Mouse (Mus musculus) CH12.LX (cell line): ENCODE data around the gene Keg1. TPM values are rescaled to one million over a fixed set of nuclear protein-coding genes. Genes with fewer than 3 reads are reported as not detected.
"Not testable (repeated sequence)": the region's sequence is repeated elsewhere in the genome, so short reads cannot be mapped to it uniquely, and the experiment has no call there.

Experiments
- DNase-seq: peaks from one replicate; pipeline ENCODE4 v3.0.0-alpha.2; 2013; ENCODE audit errors: extremely low read depth
- H3K27ac ChIP-seq: 2 replicates; pipeline ENCODE4 v1.5.1; 2012; ENCODE audit warnings: low read depth, mild to moderate bottlenecking, control low read depth, moderate library complexity; ENCODE audit not compliant: insufficient read depth
- H3K27me3 ChIP-seq: replicated peaks from 2 replicates; pipeline ENCODE3; 2012; ENCODE audit warnings: inconsistent platforms
- H3K36me3 ChIP-seq, 2 experiments: replicated peaks in 1 of 2; 2 replicates each; pipeline versions ENCODE3 to v1.6.1; 2012; ENCODE audit warnings: inconsistent platforms in 1 of 2, low read length in 1 of 2, mild to moderate bottlenecking in 1 of 2, mixed read lengths in 1 of 2, moderate library complexity in 1 of 2; ENCODE audit not compliant: control insufficient read depth in 1 of 2, insufficient read depth in 1 of 2
- H3K4me1 ChIP-seq, 2 experiments: 2 replicates each; pipeline ENCODE4 v1.6.1; 2012; ENCODE audit warnings: inconsistent platforms in 1 of 2, moderate library complexity in 1 of 2; ENCODE audit not compliant: insufficient read depth in 2 of 2, control insufficient read depth in 1 of 2
- H3K4me2 ChIP-seq: 2 replicates; pipeline ENCODE4 v1.6.1; 2012; ENCODE audit warnings: low read depth, mild to moderate bottlenecking, control low read depth; ENCODE audit not compliant: poor library complexity, insufficient read depth, severe bottlenecking
- H3K4me3 ChIP-seq, 3 experiments: fragments of 150-350 bp in 1 of 3; sonication (generic) in 1 of 3; replicated peaks in 1 of 3; 2 replicates each; pipeline versions ENCODE3 to v1.5.1; 2011 to 2012; ENCODE audit warnings: low read depth in 2 of 3, low read length in 2 of 3, mild to moderate bottlenecking in 2 of 3, moderate library complexity in 2 of 3, control low read depth in 1 of 3, improper control_type of control experiment in 1 of 3, inconsistent platforms in 1 of 3, mixed read lengths in 1 of 3; ENCODE audit not compliant: poor library complexity in 1 of 3
- H3K79me2 ChIP-seq: replicated peaks from 2 replicates; pipeline ENCODE4 v1.6.1; 2012; ENCODE audit warnings: mild to moderate bottlenecking, moderate library complexity; ENCODE audit not compliant: control insufficient read depth, poor library complexity, insufficient read depth, severe bottlenecking; ENCODE audit errors: extremely low read depth
- H3K9ac ChIP-seq: 2 replicates; pipeline ENCODE4 v1.6.1; 2012; ENCODE audit warnings: low read depth, mild to moderate bottlenecking, control low read depth, moderate library complexity; ENCODE audit not compliant: insufficient read depth
- H3K9me3 ChIP-seq: replicated peaks from 2 replicates; pipeline ENCODE3; 2012; ENCODE audit warnings: low read length, inconsistent platforms, mixed read lengths
- BHLHE40 ChIP-seq: IDR thresholded peaks from 2 replicates; pipeline ENCODE4 v1.6.1; 2011; ENCODE audit warnings: mild to moderate bottlenecking, low read depth, low read length, improper control_type of control experiment
- CHD2 ChIP-seq: IDR thresholded peaks from 2 replicates; pipeline ENCODE4 v1.6.1; 2011; ENCODE audit warnings: low read length, improper control_type of control experiment
- CTCF ChIP-seq, 2 experiments: IDR thresholded peaks in 1 of 2; conservative IDR thresholded peaks in 1 of 2; 2 replicates each; pipeline ENCODE4 v1.5.1; 2011 to 2012; ENCODE audit warnings: low read depth in 2 of 2, low read length in 2 of 2, improper control_type of control experiment in 1 of 2, inconsistent platforms in 1 of 2, mild to moderate bottlenecking in 1 of 2, moderate library complexity in 1 of 2
- E2F4 ChIP-seq: IDR thresholded peaks from 2 replicates; pipeline ENCODE4 v1.6.1; 2011; ENCODE audit warnings: low read depth, low read length, improper control_type of control experiment; ENCODE audit not compliant: insufficient replicate concordance
- ETS1 ChIP-seq: conservative IDR thresholded peaks from 2 replicates; pipeline ENCODE4 v1.6.1; 2012; ENCODE audit warnings: low read depth, mild to moderate bottlenecking, inconsistent platforms, low read length, improper control_type of control experiment, moderate library complexity
- GABPA ChIP-seq: IDR thresholded peaks from 2 replicates; pipeline ENCODE4 v1.6.1; 2012; ENCODE audit warnings: low read depth, low read length, improper control_type of control experiment, inconsistent platforms; ENCODE audit not compliant: insufficient replicate concordance
- MAFK ChIP-seq: IDR thresholded peaks from 2 replicates; pipeline ENCODE4 v1.6.1; 2011; ENCODE audit warnings: low read length, improper control_type of control experiment; ENCODE audit not compliant: insufficient replicate concordance
- MAZ ChIP-seq: IDR thresholded peaks from 2 replicates; pipeline ENCODE4 v1.6.1; 2012; ENCODE audit warnings: low read depth, mild to moderate bottlenecking, inconsistent platforms, low read length, improper control_type of control experiment, moderate library complexity
- MYC ChIP-seq: IDR thresholded peaks from 2 replicates; pipeline ENCODE4 v1.6.1; 2011; ENCODE audit warnings: low read depth, mild to moderate bottlenecking, improper control_type of control experiment, low read length
- NELFE ChIP-seq: IDR thresholded peaks from 2 replicates; pipeline ENCODE4 v1.6.1; 2011; ENCODE audit warnings: low read depth, low read length, improper control_type of control experiment
- RAD21 ChIP-seq: IDR thresholded peaks from 2 replicates; pipeline ENCODE4 v1.6.1; 2011; ENCODE audit warnings: low read depth, mild to moderate bottlenecking, low read length, improper control_type of control experiment, moderate library complexity
- RCOR1 ChIP-seq: conservative IDR thresholded peaks from 2 replicates; pipeline ENCODE4 v1.6.1; 2012; ENCODE audit warnings: low read depth, mild to moderate bottlenecking, inconsistent platforms, low read length, improper control_type of control experiment
- SIN3A ChIP-seq: IDR thresholded peaks from 2 replicates; pipeline ENCODE4 v1.6.1; 2012; ENCODE audit warnings: low read length, improper control_type of control experiment, inconsistent platforms
- TCF12 ChIP-seq: IDR thresholded peaks from 2 replicates; pipeline ENCODE4 v1.6.1; 2014; ENCODE audit warnings: low read depth, mild to moderate bottlenecking, inconsistent platforms, low read length, improper control_type of control experiment
- ZMIZ1 ChIP-seq: IDR thresholded peaks from 2 replicates; pipeline ENCODE4 v1.6.1; 2012; ENCODE audit warnings: low read depth, mild to moderate bottlenecking, inconsistent platforms, low read length, improper control_type of control experiment
- ZNF384 ChIP-seq: IDR thresholded peaks from 2 replicates; pipeline ENCODE4 v1.6.1; 2012; ENCODE audit warnings: low read depth, low read length, improper control_type of control experiment, inconsistent platforms
- dilution Hi-C: fragments of 300-500 bp; cut with MboI; formaldehyde crosslinking; loops from 2 replicates; pipeline ENCODE4 v1.14.3; 2020; ENCODE audit warnings: low sequenced_read_pairs; ENCODE audit not compliant: extremely low pct_unique_long_range_greater_than_20kb, extremely low pct_ligation_motif_present
- in situ Hi-C: fragments of 300-500 bp; cut with MboI; formaldehyde crosslinking; loops from 3 replicates; pipeline ENCODE4 v1.14.3; 2019; ENCODE audit warnings: low sequenced_read_pairs, low pct_ligation_motif_present, low pct_unique_long_range_greater_than_20kb, mixed read lengths
- polyA plus RNA-seq: library from polyadenylated mRNA; unstranded; fragments of >175 nt; gene quantifications from 2 replicates; pipeline ENCODE4 v1.2.1, GENCODE M21; 2012; ENCODE audit warnings: low read depth; ENCODE audit not compliant: insufficient read length
- total RNA-seq, 2 experiments: library from RNA; depleted of rRNA; stranded (reverse); fragments of 300-350 nt in 1 of 2; fragments of >200 nt in 1 of 2; gene quantifications; 2 replicates each; pipeline ENCODE4 v1.2.3; 2012 to 2014

Gene Keg1
- total and polyA plus RNA-seq, 3 experiments, result not detected

GRCm38 (mm10) chr19:12719189-12719588 lies 23.6 kb downstream of the Keg1 start:
- TF ChIP-seq RAD21, result no peak
- TF ChIP-seq MYC, result no peak
- no peak for TF ChIP-seq ZMIZ1
- no peak for TF ChIP-seq MAZ
- no peak for TF ChIP-seq BHLHE40
- TF ChIP-seq ZNF384, result no peak
- TF ChIP-seq MAFK, result no peak
- no peak for TF ChIP-seq ETS1
- no peak for TF ChIP-seq SIN3A
- TF ChIP-seq CHD2, result no peak
- no peak for TF ChIP-seq GABPA
- TF ChIP-seq RCOR1, result no peak
- Histone ChIP-seq H3K9me3 (no peaks in the 10 kb centered on the region), H3K4me1 (no peaks in the 10 kb centered on the region), H3K36me3 (no peaks in the 10 kb centered on the region), H3K4me2 (no peak overlapping the region), H3K4me3 (no peak overlapping the region), H3K27ac (no peak overlapping the region), H3K9ac (no peak overlapping the region), H3K79me2 (no peaks in the 10 kb centered on the region), H3K27me3 (no peaks in the 10 kb centered on the region)
- DNase-seq, result no peak
- dilution Hi-C loops (no loop called here), in situ Hi-C loops (no loop called here)

- TF ChIP-seq ZNF384, result no peak
- TF ChIP-seq TCF12, result no peak
- no peak for TF ChIP-seq E2F4
- no peak for TF ChIP-seq CTCF (conservative IDR thresholded peaks at IDR 0.05 in 1 of 2, IDR thresholded peaks at IDR 0.05 in 1 of 2; ENCODE audit: low read depth in 2 of 2, low read length in 2 of 2)
- no peak for TF ChIP-seq MAZ
- TF ChIP-seq NELFE, result no peak
- Histone ChIP-seq H3K36me3 (no peaks in the 10 kb centered on the region), H3K4me2 (no peak overlapping the region), H3K9me3 (no peaks in the 10 kb centered on the region), H3K27ac (no peak overlapping the region), H3K9ac (no peak overlapping the region), H3K79me2 (no peaks in the 10 kb centered on the region), H3K4me1 (no peaks in the 10 kb centered on the region), H3K27me3 (no peaks in the 10 kb centered on the region), H3K4me3 (no peak overlapping the region)
- in situ Hi-C loops (no loop called here), dilution Hi-C loops (no loop called here)
- DNase-seq, result no peak
Observed at GRCm38 (mm10) chr19:12720463-12720862, 24.9 kb downstream of the Keg1 start.

GRCm38 (mm10) chr19:12720919-12721318 lies 25.3 kb downstream of the Keg1 start:
- H3K9me3 ChIP-seq, DNase-seq, H3K4me2 ChIP-seq, H3K79me2 ChIP-seq, H3K27ac ChIP-seq, H3K9ac ChIP-seq, in situ Hi-C loops, H3K4me1 ChIP-seq, H3K27me3 ChIP-seq, H3K4me3 ChIP-seq, dilution Hi-C loops, H3K36me3 ChIP-seq: not testable (repeated sequence)

GRCm38 (mm10) chr19:12721596-12721995 lies 26.0 kb downstream of the Keg1 start:
- H3K4me2 ChIP-seq, dilution Hi-C loops, H3K9me3 ChIP-seq, H3K9ac ChIP-seq, H3K36me3 ChIP-seq, H3K27me3 ChIP-seq, in situ Hi-C loops, H3K27ac ChIP-seq, H3K4me3 ChIP-seq, DNase-seq, H3K79me2 ChIP-seq, H3K4me1 ChIP-seq: not testable (repeated sequence)
